Mouse (Mus musculus) urinary bladder, postnatal 14 days (tissue): ENCODE data around the gene Antxr2.

Experiments used
- DNase-seq: peaks from one replicate; pipeline ENCODE4 v3.0.0; 2021; ENCODE audit warnings: low spot score

The Antxr2 gene

DNA sequence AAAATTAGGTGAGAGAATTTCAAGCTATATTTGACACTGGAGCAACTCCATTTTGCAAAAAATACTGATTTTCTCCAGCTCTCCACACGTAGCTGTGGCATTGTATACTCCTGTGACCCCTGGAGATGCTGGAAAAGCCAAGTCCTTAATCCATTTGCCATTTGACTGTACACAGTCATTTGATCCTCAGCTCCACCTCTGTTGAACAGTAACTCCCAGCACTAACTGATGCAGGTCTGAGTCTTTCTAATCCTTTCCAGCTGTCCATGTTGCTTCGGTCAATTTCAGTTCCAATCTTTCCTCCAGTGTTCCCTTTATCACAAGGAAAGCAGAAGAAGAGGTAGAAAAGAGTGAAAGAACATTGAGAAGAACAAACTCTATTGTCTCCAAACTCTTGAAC, 195.4 kb downstream of the Antxr2 start:
- no peak for DNase-seq

DNA sequence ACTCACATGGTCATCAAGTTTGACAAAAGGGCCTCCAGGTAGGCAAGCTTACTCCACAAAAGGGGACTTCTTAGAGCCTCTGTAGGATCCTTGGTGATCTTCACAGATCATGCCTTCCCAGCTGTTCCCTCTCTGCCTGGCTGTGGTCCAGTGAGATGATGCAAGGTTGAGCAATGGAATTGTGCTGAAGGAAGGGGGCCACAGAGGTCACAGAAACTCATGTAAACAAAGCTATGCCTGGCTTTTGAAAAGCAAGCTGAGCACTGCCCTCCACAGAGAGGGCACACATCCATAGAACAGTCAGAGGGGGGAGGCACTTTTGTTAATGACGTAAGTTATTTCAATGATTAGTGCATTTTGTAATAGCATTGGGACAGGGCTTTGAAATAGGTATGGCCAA, 196.1 kb downstream of the Antxr2 start:
- DNase-seq = peak; percentile 64
